Mouse (Mus musculus): ENCODE measurements around the gene Car9. TPM values are rescaled to one million over a fixed set of nuclear protein-coding genes. Genes with fewer than 3 reads are reported as not detected.

The Car9 gene
- total and polyA plus RNA-seq, 3 experiments: not detected

DNA sequence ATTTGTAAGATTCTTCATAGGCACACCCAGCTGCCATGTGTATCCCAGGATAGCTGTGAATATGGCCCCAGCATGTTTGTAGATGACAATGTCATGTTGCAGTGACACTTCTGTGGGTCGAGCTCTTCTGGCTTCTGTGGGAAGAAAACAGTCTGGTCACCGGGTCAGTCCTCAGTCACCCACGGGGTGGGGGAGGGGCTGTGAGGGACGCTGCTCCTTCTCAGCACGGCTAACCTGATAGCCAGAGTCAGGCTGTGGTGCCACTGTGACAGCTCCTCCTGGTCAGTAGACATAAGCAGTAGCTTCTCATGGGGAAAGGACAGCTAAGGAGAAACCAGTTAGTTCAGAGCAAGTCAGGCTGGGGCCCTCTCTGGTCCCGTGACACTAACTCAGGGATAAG lies 10.2 kb upstream of the Car9 start:
- TF ChIP-seq JUN (IDR thresholded peaks at IDR 0.05; ENCODE audit: insufficient read depth, low read depth, low read length) (no peak), USF2 (conservative IDR thresholded peaks at IDR 0.05; ENCODE audit: low read depth, low read length) (no peak), ZKSCAN1 (IDR thresholded peaks at IDR 0.05; ENCODE audit: borderline replicate concordance, low read depth, low read length) (no peak), BHLHE40 (IDR thresholded peaks at IDR 0.05; ENCODE audit: low read depth, low read length) (no peak), RCOR1 (conservative IDR thresholded peaks at IDR 0.05; ENCODE audit: low read depth, low read length) (no peak), E2F4 (IDR thresholded peaks at IDR 0.05; ENCODE audit: insufficient replicate concordance, low read depth, low read length) (no peak), CHD2 (IDR thresholded peaks at IDR 0.05; ENCODE audit: low read length) (no peak), ZNF384 (IDR thresholded peaks at IDR 0.05; ENCODE audit: low read depth, low read length) (no peak), CTCF (conservative IDR thresholded peaks at IDR 0.05 in 1 of 2, IDR thresholded peaks at IDR 0.05 in 1 of 2; ENCODE audit: low read depth in 2 of 2, low read length in 2 of 2) (no peak), TCF12 (IDR thresholded peaks at IDR 0.05; ENCODE audit: low read depth, low read length) (no peak), ZC3H11A (IDR thresholded peaks at IDR 0.05; ENCODE audit: low read depth, low read length) (no peak), USF1 (IDR thresholded peaks at IDR 0.05; ENCODE audit: low read depth, low read length) (no peak), EP300 (IDR thresholded peaks at IDR 0.05; ENCODE audit: low read length) (no peak), IRF4 (IDR thresholded peaks at IDR 0.05; ENCODE audit: low read depth, low read length) (no peak), NRF1 (IDR thresholded peaks at IDR 0.05; ENCODE audit: low read depth, low read length) (no peak), GABPA (IDR thresholded peaks at IDR 0.05; ENCODE audit: insufficient replicate concordance, low read depth, low read length) (no peak), SIN3A (IDR thresholded peaks at IDR 0.05; ENCODE audit: low read length) (no peak), KAT2A (IDR thresholded peaks at IDR 0.05; ENCODE audit: insufficient replicate concordance, low read length) (no peak), MYC (IDR thresholded peaks at IDR 0.05; ENCODE audit: low read depth, low read length) (no peak)
- in situ Hi-C loops (cut with MboI; ENCODE audit: low pct_ligation_motif_present, low pct_unique_long_range_greater_than_20kb, low sequenced_read_pairs) (no loop called here), dilution Hi-C loops (cut with MboI; ENCODE audit: extremely low pct_ligation_motif_present, extremely low pct_unique_long_range_greater_than_20kb, low sequenced_read_pairs) (no loop called here)
- Histone ChIP-seq H3K4me3 (replicated peaks in 1 of 3; ENCODE audit: low read depth in 2 of 3, low read length in 2 of 3, poor library complexity in 1 of 3) (no peak overlapping the region), H3K27me3 (replicated peaks) (peaks cover 18% of the 10 kb centered on the region), H3K4me2 (ENCODE audit: insufficient read depth, low read depth, poor library complexity, severe bottlenecking) (no peak overlapping the region), H3K36me3 (replicated peaks in 1 of 2; ENCODE audit: control insufficient read depth in 1 of 2, insufficient read depth in 1 of 2, low read length in 1 of 2) (peaks cover 4 to 31% of the 10 kb centered on the region in 2 experiments), H3K27ac (ENCODE audit: insufficient read depth, low read depth) (no peak overlapping the region), H3K9ac (ENCODE audit: insufficient read depth, low read depth) (no peak overlapping the region), H3K9me3 (replicated peaks; ENCODE audit: low read length) (no peaks in the 10 kb centered on the region), H3K4me1 (ENCODE audit: control insufficient read depth in 1 of 2, insufficient read depth in 2 of 2) (peaks cover 0 to 24% of the 10 kb centered on the region in 2 experiments; a peak in 2 of 4 replicates), H3K79me2 (replicated peaks; ENCODE audit: control insufficient read depth, extremely low read depth, insufficient read depth, poor library complexity, severe bottlenecking) (no peaks in the 10 kb centered on the region)
- DNase-seq (ENCODE audit: extremely low read depth): no peak

DNA sequence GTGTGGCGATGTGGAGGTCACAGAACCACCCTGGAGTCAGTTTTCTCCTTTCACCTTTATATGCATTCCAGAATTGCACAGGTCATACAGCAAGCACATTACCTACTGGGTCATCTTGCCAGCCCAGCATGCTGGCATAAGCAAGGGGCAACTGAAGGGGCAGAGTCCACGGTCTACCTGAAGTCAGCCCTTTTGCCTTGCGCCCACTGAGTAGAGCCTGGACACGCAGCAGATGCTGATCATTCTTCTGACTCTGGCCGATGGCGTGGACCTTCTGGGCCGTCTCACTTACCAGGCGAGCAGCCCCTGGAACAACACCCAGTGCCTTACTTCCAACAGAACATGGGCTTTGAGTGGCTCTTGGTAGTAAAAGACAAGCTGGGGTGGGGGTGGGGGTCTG lies 9.4 kb upstream of the Car9 start:
- Histone ChIP-seq H3K27me3 (replicated peaks) (peaks cover 26% of the 10 kb centered on the region), H3K4me3 (replicated peaks in 1 of 3; ENCODE audit: low read depth in 2 of 3, low read length in 2 of 3, poor library complexity in 1 of 3) (no peak overlapping the region), H3K4me2 (ENCODE audit: insufficient read depth, low read depth, poor library complexity, severe bottlenecking) (no peak overlapping the region), H3K9ac (ENCODE audit: insufficient read depth, low read depth) (no peak overlapping the region), H3K27ac (ENCODE audit: insufficient read depth, low read depth) (no peak overlapping the region), H3K79me2 (replicated peaks; ENCODE audit: control insufficient read depth, extremely low read depth, insufficient read depth, poor library complexity, severe bottlenecking) (no peaks in the 10 kb centered on the region), H3K36me3 (replicated peaks in 1 of 2; ENCODE audit: control insufficient read depth in 1 of 2, insufficient read depth in 1 of 2, low read length in 1 of 2) (peaks cover 4 to 31% of the 10 kb centered on the region in 2 experiments), H3K9me3 (replicated peaks; ENCODE audit: low read length) (no peaks in the 10 kb centered on the region), H3K4me1 (ENCODE audit: control insufficient read depth in 1 of 2, insufficient read depth in 2 of 2) (peaks cover 0 to 24% of the 10 kb centered on the region in 2 experiments; a peak in 2 of 4 replicates)
- no peak for DNase-seq (ENCODE audit: extremely low read depth)
- dilution Hi-C loops (cut with MboI; ENCODE audit: extremely low pct_ligation_motif_present, extremely low pct_unique_long_range_greater_than_20kb, low sequenced_read_pairs): no loop called here
- TF ChIP-seq RAD21 (IDR thresholded peaks at IDR 0.05; ENCODE audit: low read depth, low read length) (no peak), USF2 (conservative IDR thresholded peaks at IDR 0.05; ENCODE audit: low read depth, low read length) (no peak), JUN (IDR thresholded peaks at IDR 0.05; ENCODE audit: insufficient read depth, low read depth, low read length) (no peak), ZMIZ1 (IDR thresholded peaks at IDR 0.05; ENCODE audit: low read depth, low read length) (no peak), TCF12 (IDR thresholded peaks at IDR 0.05; ENCODE audit: low read depth, low read length) (no peak), ETS1 (conservative IDR thresholded peaks at IDR 0.05; ENCODE audit: low read depth, low read length) (no peak), TBP (conservative IDR thresholded peaks at IDR 0.05; ENCODE audit: low read depth, low read length) (no peak), ELF1 (IDR thresholded peaks at IDR 0.05; ENCODE audit: low read depth, low read length) (no peak), MAX (IDR thresholded peaks at IDR 0.05; ENCODE audit: low read length) (no peak), EP300 (IDR thresholded peaks at IDR 0.05; ENCODE audit: low read length) (no peak), HCFC1 (IDR thresholded peaks at IDR 0.05; ENCODE audit: low read depth, low read length) (no peak), CTCF (conservative IDR thresholded peaks at IDR 0.05 in 1 of 2, IDR thresholded peaks at IDR 0.05 in 1 of 2; ENCODE audit: low read depth in 2 of 2, low read length in 2 of 2) (no peak), MEF2A (IDR thresholded peaks at IDR 0.05; ENCODE audit: borderline replicate concordance, low read depth, low read length) (no peak), ZNF384 (IDR thresholded peaks at IDR 0.05; ENCODE audit: low read depth, low read length) (no peak), POLR2AphosphoS2 (IDR thresholded peaks at IDR 0.05; ENCODE audit: low read depth, low read length) (no peak), MYC (IDR thresholded peaks at IDR 0.05; ENCODE audit: low read depth, low read length) (no peak), ZC3H11A (IDR thresholded peaks at IDR 0.05; ENCODE audit: low read depth, low read length) (no peak), MAFK (IDR thresholded peaks at IDR 0.05; ENCODE audit: insufficient replicate concordance, low read length) (no peak)
- in situ Hi-C loops (cut with MboI; ENCODE audit: low pct_ligation_motif_present, low pct_unique_long_range_greater_than_20kb, low sequenced_read_pairs): no loop called here

Measured in CH12.LX (cell line).